Mouse (Mus musculus) skeletal muscle tissue, adult 2 months (tissue): ENCODE data around the gene Pira2.
"Not testable (repeated sequence)": the region's sequence is repeated elsewhere in the genome, so short reads cannot be mapped to it uniquely, and the experiment has no call there.

ENCODE experiments used
- DNase-seq: peaks from one replicate; pipeline ENCODE4 v3.0.0-alpha.2; 2012; ENCODE audit warnings: low read depth, low spot score

The Pira2 gene

DNA sequence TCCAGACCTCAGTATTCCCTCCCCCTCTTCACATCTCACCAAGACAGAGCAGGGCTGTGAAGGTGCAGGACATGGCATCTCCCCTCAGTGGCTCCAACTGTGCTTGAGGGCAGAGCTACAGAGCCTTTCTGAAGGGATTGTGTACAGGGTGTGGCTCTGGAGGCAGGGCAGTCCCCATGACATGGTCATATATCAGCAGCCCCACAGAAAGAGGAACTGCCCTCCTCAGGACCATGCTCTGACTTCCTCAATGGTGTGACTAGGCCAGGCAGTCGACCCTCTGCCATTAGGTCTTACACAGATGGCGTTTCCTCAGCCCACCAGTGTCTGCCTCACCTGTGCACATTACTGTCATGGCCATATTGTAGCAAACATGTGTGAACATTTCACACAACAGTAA is at the start of gene Pira2:
TSS of gene Pira2 (minus strand) at position 101 of the 400 bp plus-strand sequence.
- not testable (repeated sequence) for DNase-seq

DNA sequence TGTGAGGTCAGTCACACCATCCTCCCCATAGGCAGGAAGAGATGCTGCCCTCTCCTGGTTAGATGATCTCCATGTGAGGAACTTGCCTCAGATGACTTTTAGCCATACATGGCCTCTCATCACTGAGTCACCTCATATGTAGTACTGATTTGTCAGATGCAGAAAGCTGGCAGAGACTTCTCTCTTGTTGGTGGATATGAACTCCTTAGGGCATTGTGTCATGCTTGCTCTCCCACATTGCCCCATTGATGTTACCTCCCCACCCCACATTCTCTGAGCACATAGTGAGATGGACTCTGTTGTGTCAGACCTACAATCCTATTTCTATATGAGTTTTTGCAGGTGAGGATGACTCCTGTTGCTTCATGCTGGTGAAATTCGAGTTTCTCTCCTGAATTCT is 30.2 kb upstream of the Pira2 start:
- not testable (repeated sequence) for DNase-seq

DNA sequence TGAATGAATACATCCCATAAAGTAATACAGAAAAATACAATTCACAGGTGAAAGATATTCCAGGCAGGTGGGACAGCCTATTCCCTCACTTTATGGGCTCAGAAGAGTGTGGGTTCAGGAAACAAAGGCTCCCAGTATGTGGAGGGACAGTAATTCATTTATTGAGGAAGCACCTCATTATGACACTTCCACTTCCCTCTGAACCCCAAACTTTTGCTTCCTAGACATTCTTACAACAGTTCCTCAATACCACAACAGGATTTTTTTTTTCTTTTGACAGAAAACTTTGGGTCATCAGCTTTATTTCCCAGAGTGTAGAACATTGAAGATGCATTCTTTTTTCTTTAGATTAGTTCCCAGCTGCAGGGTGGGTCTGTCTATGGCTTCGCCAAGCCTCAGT is 7.0 kb downstream of the Pira2 start:
- DNase-seq: not testable (repeated sequence)

DNA sequence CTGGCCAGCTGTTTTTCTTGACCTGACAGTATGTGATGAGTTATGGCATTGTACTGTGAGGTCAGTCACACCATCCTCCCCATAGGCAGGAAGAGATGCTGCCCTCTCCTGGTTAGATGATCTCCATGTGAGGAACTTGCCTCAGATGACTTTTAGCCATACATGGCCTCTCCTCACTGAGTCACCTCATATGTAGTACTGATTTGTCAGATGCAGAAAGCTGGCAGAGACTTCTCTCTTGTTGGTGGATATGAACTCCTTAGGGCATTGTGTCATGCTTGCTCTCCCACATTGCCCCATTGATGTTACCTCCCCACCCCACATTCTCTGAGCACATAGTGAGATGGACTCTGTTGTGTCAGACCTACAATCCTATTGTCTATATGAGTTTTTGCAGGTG is 14.2 kb downstream of the Pira2 start:
- not testable (repeated sequence) for DNase-seq

DNA sequence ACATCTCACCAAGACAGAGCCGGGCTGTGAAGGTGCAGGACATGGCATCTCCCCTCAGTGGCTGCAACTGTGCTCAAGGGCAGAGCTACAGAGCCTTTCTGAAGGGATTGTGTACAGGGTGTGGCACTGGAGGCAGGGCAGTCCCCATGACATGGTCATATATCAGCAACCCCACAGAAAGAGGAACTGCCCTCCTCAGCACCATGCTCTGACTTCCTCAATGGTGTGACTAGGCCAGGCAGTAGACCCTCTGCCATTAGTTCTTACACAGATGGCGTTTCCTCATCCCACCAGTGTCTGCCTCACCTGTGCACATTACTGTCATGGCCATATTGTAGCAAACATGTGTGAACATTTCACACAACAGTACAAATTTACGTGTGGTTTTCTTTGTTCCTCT is 19.3 kb downstream of the Pira2 start, which contains the start of gene Gm15448:
TSS of gene Gm15448 (minus strand) at position 89 of the 400 bp plus-strand sequence.
- not testable (repeated sequence) for DNase-seq

DNA sequence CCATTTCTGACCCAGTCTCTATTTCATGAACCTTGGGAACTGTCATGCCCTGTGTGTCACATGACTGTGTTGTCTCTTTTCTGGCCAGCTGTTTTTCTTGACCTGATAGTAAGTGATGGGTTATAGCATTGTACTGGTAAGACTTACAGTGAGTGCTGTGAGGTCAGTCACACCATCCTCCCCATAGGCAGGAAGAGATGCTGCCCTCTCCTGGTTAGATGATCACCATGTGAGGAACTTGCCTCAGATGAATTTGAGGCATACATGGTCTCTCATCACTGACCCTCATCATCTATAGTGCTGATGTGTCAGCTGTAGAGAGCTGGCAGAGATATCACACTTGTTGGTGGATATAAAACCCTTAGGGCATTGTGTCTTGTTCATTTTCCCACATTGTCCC is 32.9 kb downstream of the Pira2 start:
- not testable (repeated sequence) for DNase-seq

DNA sequence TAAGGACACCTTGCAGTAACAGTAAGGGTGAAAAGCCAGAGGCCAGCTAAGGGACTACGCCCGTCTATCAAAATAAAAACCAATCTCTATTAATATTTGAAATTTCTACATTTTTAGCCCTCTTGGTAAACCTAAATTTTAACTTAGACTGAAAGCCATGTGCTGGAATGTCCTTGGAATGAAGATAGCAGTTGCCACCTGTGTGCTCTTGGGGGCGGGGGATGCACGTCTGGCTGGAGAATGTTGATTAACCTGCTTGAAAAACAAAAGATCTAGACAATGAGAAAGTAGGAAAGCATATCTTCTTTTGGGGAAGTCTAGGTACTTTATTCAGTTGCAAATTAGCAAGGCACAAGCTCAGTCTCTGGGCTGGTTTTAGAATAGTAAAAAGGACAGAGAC is 41.9 kb downstream of the Pira2 start:
- DNase-seq: not testable (repeated sequence)

DNA sequence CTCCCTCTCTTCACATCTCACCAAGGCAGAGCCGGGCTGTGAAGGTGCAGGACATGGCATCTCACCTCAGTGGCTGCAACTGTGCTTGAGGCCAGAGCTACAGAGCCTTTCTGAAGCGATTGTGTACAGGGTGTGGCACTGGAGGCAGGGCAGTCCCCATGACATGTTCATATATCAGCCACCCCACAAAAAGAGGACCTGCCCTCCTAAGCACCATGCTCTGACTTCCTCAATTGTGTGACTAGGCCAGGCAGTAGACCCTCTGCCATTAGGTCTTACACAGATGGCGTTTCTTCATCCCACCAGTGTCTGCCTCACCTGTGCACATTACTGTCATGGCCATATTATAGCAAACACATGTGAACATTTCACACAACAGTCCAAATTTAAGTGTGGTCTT is 44.9 kb downstream of the Pira2 start:
- DNase-seq: not testable (repeated sequence)

DNA sequence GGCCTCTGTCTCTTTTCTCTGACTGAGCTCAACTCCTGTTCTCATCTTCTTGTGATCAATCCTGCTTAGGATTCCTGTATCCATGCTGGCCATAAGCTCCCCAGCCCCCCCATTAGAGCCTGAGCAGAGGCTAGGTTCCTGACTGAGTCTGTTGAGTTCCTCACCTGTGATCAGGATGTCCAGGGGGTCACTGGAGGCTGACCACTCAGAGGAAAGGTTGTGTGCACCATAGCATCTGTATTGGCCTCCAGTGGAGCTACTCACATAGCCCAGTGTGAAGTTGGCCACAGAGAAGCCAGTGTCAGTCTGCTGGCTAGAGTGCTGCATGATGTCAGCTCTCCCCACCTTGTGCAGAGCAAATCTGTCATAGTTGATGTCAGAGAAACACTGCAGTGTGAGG is 48.6 kb downstream of the Pira2 start:
- not testable (repeated sequence) for DNase-seq
